Mouse (Mus musculus): ENCODE results near the gene Rnf2. TPM values are rescaled to one million over a fixed set of nuclear protein-coding genes. Genes with fewer than 3 reads are reported as not detected.

The Rnf2 gene
- polyA plus RNA-seq, 1 experiment from 2014 or later, result 74.3 TPM

GRCm38 (mm10) chr1:151471429-151471828 lies 29.3 kb downstream of the Rnf2 start:
- no peak for TF ChIP-seq CTCF (IDR thresholded peaks at IDR 0.05; ENCODE audit: low read depth)
- no peak overlapping the region for H3K4me2 ChIP-seq (ENCODE audit: low read length)
- WGBS, result 46% methylated on average over 7 of the region's 7 CpGs
- peaks cover 38% of the 10 kb centered on the region for H3K36me3 ChIP-seq (ENCODE audit: insufficient read depth, low read length)
- DNase-seq (ENCODE audit: low spot score) (no peak), ATAC-seq (replicated peaks; ENCODE audit: low FRiP score, low read depth) (no peak)
- H3K4me1 ChIP-seq (replicated peaks; ENCODE audit: insufficient read depth, low read length), result no peaks in the 10 kb centered on the region
- no peaks in the 10 kb centered on the region for H3K27me3 ChIP-seq (ENCODE audit: insufficient read depth, low read length)
- no peak overlapping the region for H3K27ac ChIP-seq
- no peak overlapping the region for H3K4me3 ChIP-seq (replicated peaks; ENCODE audit: low read depth, low read length)
- H3K9ac ChIP-seq (ENCODE audit: low read depth, low read length), result no peak overlapping the region
- H3K9me3 ChIP-seq (replicated peaks; ENCODE audit: low read length), result no peaks in the 10 kb centered on the region

GRCm38 (mm10) chr1:151466571-151466970 lies 34.2 kb downstream of the Rnf2 start:
- Histone ChIP-seq H3K36me3 (ENCODE audit: insufficient read depth, low read length) (0 out of 2 replicates have a peak, but pooled peaks cover 6% of the 10 kb centered on the region), H3K9me3 (replicated peaks; ENCODE audit: low read length) (no peaks in the 10 kb centered on the region), H3K4me2 (ENCODE audit: low read length) (no peak overlapping the region), H3K27ac (no peak overlapping the region), H3K27me3 (ENCODE audit: insufficient read depth, low read length) (no peaks in the 10 kb centered on the region), H3K9ac (ENCODE audit: low read depth, low read length) (no peak overlapping the region), H3K4me1 (replicated peaks; ENCODE audit: insufficient read depth, low read length) (no peaks in the 10 kb centered on the region), H3K4me3 (replicated peaks; ENCODE audit: low read depth, low read length) (no peak overlapping the region)
- WGBS, result 78% methylated on average over 4 of the region's 4 CpGs
- TF ChIP-seq CTCF (IDR thresholded peaks at IDR 0.05; ENCODE audit: low read depth), result no peak
- ATAC-seq (replicated peaks; ENCODE audit: low FRiP score, low read depth) (no peak), DNase-seq (ENCODE audit: low spot score) (no peak)

GRCm38 (mm10) chr1:151464914-151465313 lies 35.8 kb downstream of the Rnf2 start:
- H3K9me3 ChIP-seq (replicated peaks; ENCODE audit: low read length), result no peaks in the 10 kb centered on the region
- H3K4me2 ChIP-seq (ENCODE audit: low read length), result no peak overlapping the region
- no peak for ATAC-seq (replicated peaks; ENCODE audit: low FRiP score, low read depth)
- H3K4me1 ChIP-seq (replicated peaks; ENCODE audit: insufficient read depth, low read length), result no peaks in the 10 kb centered on the region
- H3K27me3 ChIP-seq (ENCODE audit: insufficient read depth, low read length), result no peaks in the 10 kb centered on the region
- no peak overlapping the region for H3K9ac ChIP-seq (ENCODE audit: low read depth, low read length)
- WGBS, result 28% methylated on average over 4 of the region's 4 CpGs
- H3K36me3 ChIP-seq (ENCODE audit: insufficient read depth, low read length), result 0 out of 2 replicates have a peak, but pooled peaks cover 8% of the 10 kb centered on the region
- no peak for TF ChIP-seq CTCF (IDR thresholded peaks at IDR 0.05; ENCODE audit: low read depth)
- H3K4me3 ChIP-seq (replicated peaks; ENCODE audit: low read depth, low read length), result no peak overlapping the region
- no peak for DNase-seq (ENCODE audit: low spot score)
- no peak overlapping the region for H3K27ac ChIP-seq

GRCm38 (mm10) chr1:151461265-151461664 lies 39.5 kb downstream of the Rnf2 start:
- Histone ChIP-seq H3K9ac (ENCODE audit: low read depth, low read length) (no peak overlapping the region), H3K36me3 (ENCODE audit: insufficient read depth, low read length) (peaks cover 26% of the 10 kb centered on the region; the same call in 1 of the 2 replicates), H3K27me3 (ENCODE audit: insufficient read depth, low read length) (no peaks in the 10 kb centered on the region), H3K4me2 (ENCODE audit: low read length) (no peak overlapping the region), H3K9me3 (replicated peaks; ENCODE audit: low read length) (no peaks in the 10 kb centered on the region), H3K4me1 (replicated peaks; ENCODE audit: insufficient read depth, low read length) (no peaks in the 10 kb centered on the region), H3K4me3 (replicated peaks; ENCODE audit: low read depth, low read length) (no peak overlapping the region), H3K27ac (no peak overlapping the region)
- DNase-seq (ENCODE audit: low spot score) (no peak), ATAC-seq (replicated peaks; ENCODE audit: low FRiP score, low read depth) (no peak)
- peak; percentile 40; the same call in 1 of the 2 replicates for TF ChIP-seq CTCF (IDR thresholded peaks at IDR 0.05; ENCODE audit: low read depth)
- WGBS, result 86% methylated on average over 9 of the region's 9 CpGs

GRCm38 (mm10) chr1:151457087-151457486 lies 43.7 kb downstream of the Rnf2 start:
- no peak overlapping the region for H3K4me2 ChIP-seq (ENCODE audit: low read length)
- no peak overlapping the region for H3K4me3 ChIP-seq (replicated peaks; ENCODE audit: low read depth, low read length)
- DNase-seq (ENCODE audit: low spot score) (no peak), ATAC-seq (replicated peaks; ENCODE audit: low FRiP score, low read depth) (no peak)
- no peak overlapping the region for H3K27ac ChIP-seq
- no peak for TF ChIP-seq CTCF (IDR thresholded peaks at IDR 0.05; ENCODE audit: low read depth)
- 76% methylated on average over 5 of the region's 5 CpGs for WGBS
- no peaks in the 10 kb centered on the region for H3K4me1 ChIP-seq (replicated peaks; ENCODE audit: insufficient read depth, low read length)
- no peak overlapping the region for H3K9ac ChIP-seq (ENCODE audit: low read depth, low read length)
- H3K36me3 ChIP-seq (ENCODE audit: insufficient read depth, low read length), result peaks cover 39% of the 10 kb centered on the region
- H3K27me3 ChIP-seq (ENCODE audit: insufficient read depth, low read length), result no peaks in the 10 kb centered on the region
- H3K9me3 ChIP-seq (replicated peaks; ENCODE audit: low read length), result no peaks in the 10 kb centered on the region

GRCm38 (mm10) chr1:151451946-151452345 lies 48.8 kb downstream of the Rnf2 start:
- H3K4me2 ChIP-seq (ENCODE audit: low read length), result no peak overlapping the region
- no peak overlapping the region for H3K27ac ChIP-seq
- DNase-seq (ENCODE audit: low spot score) (no peak), ATAC-seq (replicated peaks; ENCODE audit: low FRiP score, low read depth) (no peak)
- no peak for TF ChIP-seq CTCF (IDR thresholded peaks at IDR 0.05; ENCODE audit: low read depth)
- no peaks in the 10 kb centered on the region for H3K27me3 ChIP-seq (ENCODE audit: insufficient read depth, low read length)
- H3K4me3 ChIP-seq (replicated peaks; ENCODE audit: low read depth, low read length), result no peak overlapping the region
- peaks cover 44% of the 10 kb centered on the region for H3K36me3 ChIP-seq (ENCODE audit: insufficient read depth, low read length)
- no peaks in the 10 kb centered on the region for H3K9me3 ChIP-seq (replicated peaks; ENCODE audit: low read length)
- 97% methylated on average over 11 of the region's 11 CpGs for WGBS
- no peaks in the 10 kb centered on the region for H3K4me1 ChIP-seq (replicated peaks; ENCODE audit: insufficient read depth, low read length)
- H3K9ac ChIP-seq (ENCODE audit: low read depth, low read length), result no peak overlapping the region

GRCm38 (mm10) chr1:151450851-151451250 lies 49.9 kb downstream of the Rnf2 start:
- H3K27ac ChIP-seq, result no peak overlapping the region
- TF ChIP-seq CTCF (IDR thresholded peaks at IDR 0.05; ENCODE audit: low read depth), result no peak; the same call in 1 of the 2 replicates
- no peak for DNase-seq (ENCODE audit: low spot score)
- H3K4me2 ChIP-seq (ENCODE audit: low read length), result no peak overlapping the region
- WGBS, result 91% methylated on average over 1 of the region's 2 CpGs
- H3K4me1 ChIP-seq (replicated peaks; ENCODE audit: insufficient read depth, low read length), result no peaks in the 10 kb centered on the region
- no peak overlapping the region for H3K9ac ChIP-seq (ENCODE audit: low read depth, low read length)
- H3K36me3 ChIP-seq (ENCODE audit: insufficient read depth, low read length), result peaks cover 47% of the 10 kb centered on the region
- no peak overlapping the region for H3K4me3 ChIP-seq (replicated peaks; ENCODE audit: low read depth, low read length)
- H3K9me3 ChIP-seq (replicated peaks; ENCODE audit: low read length), result no peaks in the 10 kb centered on the region
- no peaks in the 10 kb centered on the region for H3K27me3 ChIP-seq (ENCODE audit: insufficient read depth, low read length)
- no peak for ATAC-seq (replicated peaks; ENCODE audit: low FRiP score, low read depth)
